Mouse (Mus musculus): Measurements from ENCODE around the gene Zfand3.

DNA sequence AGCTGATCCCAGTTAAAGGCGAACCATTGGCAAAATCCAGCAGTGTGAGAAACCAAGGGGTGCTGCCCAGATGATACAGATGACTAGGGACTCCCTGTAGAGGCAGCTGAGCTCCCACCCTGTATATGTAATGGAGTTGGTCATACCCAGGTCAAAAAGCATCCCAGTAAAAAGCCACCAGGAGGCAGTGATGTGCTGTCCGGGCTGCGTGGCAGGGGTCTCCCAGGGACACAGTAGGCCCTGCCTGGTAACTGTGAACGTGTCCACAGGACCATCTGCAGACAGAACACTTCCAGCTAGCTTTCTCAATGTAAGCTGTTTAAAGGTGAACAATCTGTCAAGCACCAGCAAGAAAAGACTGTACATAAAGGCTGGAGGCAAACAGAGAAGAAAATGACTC, 228.2 kb downstream of the Zfand3 start:
- no peak for TF ChIP-seq POLR2A (IDR thresholded peaks at IDR 0.05; ENCODE audit: low read depth, low read length)
- TF ChIP-seq CTCF (conservative IDR thresholded peaks at IDR 0.05; ENCODE audit: insufficient read depth, insufficient read length, low read depth, low read length) = no peak

Measured in kidney, adult 2 months (tissue).